Mouse (Mus musculus) liver, postnatal 0 days (tissue): Measurements from ENCODE around the gene Osbpl9. TPM values are rescaled to one million over a fixed set of nuclear protein-coding genes. Genes with fewer than 3 reads are reported as not detected.

Source experiments
- ATAC-seq: fragments of 200-750 bp; cut with Nextera tagmentation; 2 replicates; pipeline ENCODE4 v1.8.0; 2017; ENCODE audit warnings: mild to moderate bottlenecking, moderate library complexity
- DNase-seq: peaks from one replicate; pipeline ENCODE4 v3.0.0-alpha.2; 2016
- H3K27ac ChIP-seq: fragments of 300-500 bp; sonication (generic); 2 replicates; pipeline ENCODE4 v1.5.1; 2014; ENCODE audit warnings: antibody characterized with exemption, moderate library complexity, mild to moderate bottlenecking, low read depth
- H3K27me3 ChIP-seq: fragments of 300-500 bp; sonication (generic); 2 replicates; pipeline ENCODE4 v1.6.1; 2014; ENCODE audit warnings: low read length, control low read depth, mixed read lengths; ENCODE audit not compliant: insufficient read depth
- H3K36me3 ChIP-seq: fragments of 300-500 bp; sonication (generic); replicated peaks from 2 replicates; pipeline ENCODE4 v1.6.1; 2014; ENCODE audit warnings: mild to moderate bottlenecking, control low read depth, low read length, moderate library complexity, mixed read lengths; ENCODE audit not compliant: insufficient read depth
- H3K4me1 ChIP-seq: fragments of 300-500 bp; sonication (generic); 2 replicates; pipeline ENCODE4 v1.6.1; 2014; ENCODE audit warnings: antibody characterized with exemption, mild to moderate bottlenecking, control low read depth; ENCODE audit not compliant: insufficient read depth
- H3K4me2 ChIP-seq: fragments of 300-500 bp; sonication (generic); 2 replicates; pipeline ENCODE4 v1.6.1; 2014; ENCODE audit warnings: low read depth, mild to moderate bottlenecking, low read length, moderate library complexity, mixed read lengths
- H3K4me3 ChIP-seq: fragments of 300-500 bp; sonication (generic); 2 replicates; pipeline ENCODE4 v1.5.1; 2014; ENCODE audit warnings: low read depth, low read length
- H3K9ac ChIP-seq: fragments of 300-500 bp; sonication (generic); replicated peaks from 2 replicates; pipeline ENCODE4 v1.6.1; 2014; ENCODE audit warnings: mild to moderate bottlenecking, moderate library complexity
- H3K9me3 ChIP-seq: fragments of 300-500 bp; sonication (generic); 2 replicates; pipeline ENCODE4 v1.6.1; 2016; ENCODE audit warnings: mild to moderate bottlenecking, control low read depth, low read length, mixed read lengths
- CTCF ChIP-seq: sonication (generic); IDR thresholded peaks from 2 replicates; pipeline ENCODE4 v1.5.1; 2016; ENCODE audit warnings: antibody characterized with exemption, low read depth
- EP300 ChIP-seq: IDR thresholded peaks from 2 replicates; pipeline ENCODE4 v1.6.1; 2016; ENCODE audit warnings: antibody characterized with exemption, low read depth, mild to moderate bottlenecking
- WGBS: fragments of 180-500 bp; shearing (Covaris S2); extraction: QIAGEN DNeasy Blood & Tissue Kit; methylation state at CpG from one replicate; pipeline ENCODE4 v1.1.7; 2014; ENCODE audit not compliant: insufficient replicate concordance; 5-methylcytosine and 5-hydroxymethylcytosine counted together
- polyA plus RNA-seq: library from polyadenylated mRNA; unstranded; fragments of >200 nt; fragmentation: Nextera tagmentation; extraction: Ambion mirVana; gene quantifications from 2 replicates; pipeline ENCODE4 v1.2.1, GENCODE M21; 2015

The Osbpl9 gene
- polyA plus RNA-seq, 1 experiment from 2014 or later: 28.2 TPM

GRCm38 (mm10) chr4:109106034-109106433 is 96.0 kb downstream of the Osbpl9 start:
- no peak overlapping the region for H3K27ac ChIP-seq
- WGBS: 60% methylated on average over 3 of the region's 3 CpGs
- no peak for ATAC-seq
- peaks cover 9% of the 10 kb centered on the region for H3K36me3 ChIP-seq
- DNase-seq: no peak
- no peak overlapping the region for H3K4me3 ChIP-seq
- H3K9me3 ChIP-seq: no peaks in the 10 kb centered on the region
- H3K9ac ChIP-seq: no peak overlapping the region
- no peak overlapping the region for H3K4me2 ChIP-seq
- no peaks in the 10 kb centered on the region for H3K27me3 ChIP-seq
- no peak for TF ChIP-seq CTCF
- 0 out of 2 replicates have a peak, but pooled peaks cover 3% of the 10 kb centered on the region for H3K4me1 ChIP-seq

GRCm38 (mm10) chr4:109105254-109105653 is 96.8 kb downstream of the Osbpl9 start:
- DNase-seq (no peak), ATAC-seq (no peak)
- Histone ChIP-seq H3K27ac (no peak overlapping the region), H3K36me3 (peaks cover 11% of the 10 kb centered on the region), H3K27me3 (no peaks in the 10 kb centered on the region), H3K4me1 (0 out of 2 replicates have a peak, but pooled peaks cover 3% of the 10 kb centered on the region), H3K9ac (no peak overlapping the region), H3K4me2 (no peak overlapping the region), H3K9me3 (no peaks in the 10 kb centered on the region), H3K4me3 (no peak overlapping the region)
- no peak for TF ChIP-seq CTCF
- no peak for TF ChIP-seq EP300

- Histone ChIP-seq H3K4me1 (0 out of 2 replicates have a peak, but pooled peaks cover 3% of the 10 kb centered on the region), H3K9me3 (no peaks in the 10 kb centered on the region), H3K27ac (no peak overlapping the region), H3K4me3 (no peak overlapping the region), H3K4me2 (no peak overlapping the region), H3K36me3 (peaks cover 19% of the 10 kb centered on the region), H3K27me3 (no peaks in the 10 kb centered on the region), H3K9ac (no peak overlapping the region)
- ATAC-seq: no peak
- 53% methylated on average over 9 of the region's 9 CpGs for WGBS
- DNase-seq: no peak
- TF ChIP-seq EP300 (no peak), CTCF (no peak)
Observed at GRCm38 (mm10) chr4:109103145-109103883, 98.8 kb downstream of the Osbpl9 start.

GRCm38 (mm10) chr4:109102574-109102973 is 99.5 kb downstream of the Osbpl9 start:
- Histone ChIP-seq H3K9ac (no peak overlapping the region), H3K9me3 (no peaks in the 10 kb centered on the region), H3K4me3 (no peak overlapping the region), H3K4me2 (no peak overlapping the region), H3K27ac (no peak overlapping the region), H3K27me3 (no peaks in the 10 kb centered on the region), H3K4me1 (0 out of 2 replicates have a peak, but pooled peaks cover 3% of the 10 kb centered on the region), H3K36me3 (peaks cover 19% of the 10 kb centered on the region)
- WGBS: 60% methylated on average over 5 of the region's 5 CpGs
- TF ChIP-seq CTCF (no peak), EP300 (no peak)
- DNase-seq (no peak), ATAC-seq (no peak)

GRCm38 (mm10) chr4:109098861-109099260 is 103.2 kb downstream of the Osbpl9 start:
- Histone ChIP-seq H3K27me3 (no peaks in the 10 kb centered on the region), H3K4me2 (no peak overlapping the region), H3K4me3 (no peak overlapping the region), H3K9ac (no peak overlapping the region), H3K4me1 (no peaks in the 10 kb centered on the region), H3K9me3 (no peaks in the 10 kb centered on the region), H3K36me3 (peaks cover 28% of the 10 kb centered on the region), H3K27ac (no peak overlapping the region)
- 84% methylated on average over 3 of the region's 3 CpGs for WGBS
- DNase-seq (no peak), ATAC-seq (no peak)
- no peak for TF ChIP-seq EP300

GRCm38 (mm10) chr4:109094269-109094668 is 107.8 kb downstream of the Osbpl9 start:
- Histone ChIP-seq H3K36me3 (peaks cover 16% of the 10 kb centered on the region), H3K4me2 (no peak overlapping the region), H3K9me3 (no peaks in the 10 kb centered on the region), H3K27me3 (no peaks in the 10 kb centered on the region), H3K27ac (no peak overlapping the region), H3K4me1 (peaks cover 3% of the 10 kb centered on the region; the same call in 1 of the 2 replicates), H3K4me3 (no peak overlapping the region), H3K9ac (no peak overlapping the region)
- TF ChIP-seq CTCF (no peak), EP300 (no peak)
- ATAC-seq (no peak), DNase-seq (no peak)
- 68% methylated on average over 2 of the region's 2 CpGs for whole genome bisulfite sequencing
